Mouse (Mus musculus) limb, embryonic 13.5 days (tissue): ENCODE measurements around the gene Axdnd1. TPM values are rescaled to one million over a fixed set of nuclear protein-coding genes. Genes with fewer than 3 reads are reported as not detected.

Experiments
- ATAC-seq: fragments of 200-750 bp; cut with Nextera tagmentation; 2 replicates; pipeline ENCODE4 v1.8.0; 2017; ENCODE audit warnings: low read depth, moderate number of reproducible peaks, moderate TSS enrichment; ENCODE audit not compliant: low FRiP score
- H3K27ac ChIP-seq: fragments of 300-500 bp; sonication (generic); 2 replicates; pipeline ENCODE4 v1.5.1; 2015; ENCODE audit warnings: inconsistent platforms, mild to moderate bottlenecking, moderate library complexity
- H3K27me3 ChIP-seq: fragments of 300-500 bp; sonication (generic); 2 replicates; pipeline ENCODE4 v1.6.1; 2015; ENCODE audit warnings: mild to moderate bottlenecking, inconsistent platforms
- H3K36me3 ChIP-seq: fragments of 300-500 bp; sonication (generic); 2 replicates; pipeline ENCODE4 v1.6.1; 2015; ENCODE audit warnings: inconsistent platforms, mild to moderate bottlenecking, moderate library complexity
- H3K4me1 ChIP-seq: fragments of 300-500 bp; sonication (generic); 2 replicates; pipeline ENCODE4 v1.6.1; 2015; ENCODE audit warnings: inconsistent platforms
- H3K4me2 ChIP-seq: fragments of 300-500 bp; sonication (generic); replicated peaks from 2 replicates; pipeline ENCODE4 v1.6.1; 2015; ENCODE audit warnings: inconsistent platforms, mild to moderate bottlenecking, moderate library complexity
- H3K4me3 ChIP-seq: fragments of 300-500 bp; sonication (generic); 2 replicates; pipeline ENCODE4 v1.5.1; 2015; ENCODE audit warnings: moderate library complexity, mild to moderate bottlenecking, inconsistent platforms
- H3K9ac ChIP-seq: fragments of 300-500 bp; sonication (generic); 2 replicates; pipeline ENCODE4 v1.6.1; 2015; ENCODE audit warnings: mild to moderate bottlenecking, inconsistent platforms
- H3K9me3 ChIP-seq: fragments of 300-500 bp; sonication (generic); 2 replicates; pipeline ENCODE4 v1.6.1; 2016; ENCODE audit warnings: inconsistent platforms
- WGBS: fragments of 180-500 bp; shearing (Covaris S2); methylation state at CpG from one replicate; pipeline ENCODE4 v1.1.7; 2015; 5-methylcytosine and 5-hydroxymethylcytosine counted together
- polyA plus RNA-seq: library from polyadenylated mRNA; unstranded; fragments of >200 nt; fragmentation: Nextera tagmentation; extraction: Ambion mirVana; gene quantifications from 2 replicates; pipeline ENCODE4 v1.2.1, GENCODE M21; 2015

The Axdnd1 gene
- polyA plus RNA-seq, 1 experiment from 2014 or later = 1.0 TPM

DNA sequence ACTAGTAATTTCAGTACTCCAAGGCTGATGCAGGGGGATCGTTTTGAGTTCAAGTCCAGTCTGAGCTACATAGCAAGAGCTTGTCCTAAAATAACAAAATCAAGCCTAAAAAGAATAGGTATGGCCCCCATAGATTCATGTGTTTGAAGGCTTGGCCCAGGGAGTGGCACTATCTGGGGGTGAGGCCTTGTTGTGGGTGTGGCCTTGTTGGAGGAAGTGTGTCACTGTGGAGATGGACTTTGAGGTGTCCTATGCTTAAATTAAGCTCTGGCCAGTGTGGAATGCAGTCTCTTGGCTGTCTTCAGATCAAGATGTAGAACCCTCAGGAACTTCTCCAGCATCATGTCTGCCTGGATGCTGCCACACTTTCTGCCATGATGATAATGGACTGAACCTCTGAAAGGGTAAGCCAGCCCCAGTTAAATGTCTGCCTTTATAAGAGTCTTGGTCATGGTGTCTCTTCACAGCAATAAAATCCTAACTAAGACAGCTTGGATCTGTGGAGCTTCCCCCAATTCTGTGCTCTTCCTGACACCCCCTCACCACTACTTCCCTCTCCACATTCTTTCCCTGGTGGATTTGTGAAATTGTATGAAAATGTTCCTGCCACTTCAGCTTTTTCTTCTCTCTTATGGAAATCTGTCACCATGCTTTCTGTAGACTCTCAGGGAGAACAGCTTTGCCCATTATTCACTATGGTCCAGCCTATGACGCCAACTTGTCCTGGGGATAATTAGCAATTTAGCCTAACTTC, 34.2 kb upstream of the Axdnd1 start:
- H3K4me2 ChIP-seq = no peak overlapping the region
- H3K36me3 ChIP-seq = peaks cover 20% of the 10 kb centered on the region
- no peaks in the 10 kb centered on the region for H3K4me1 ChIP-seq
- no peaks in the 10 kb centered on the region for H3K27me3 ChIP-seq
- H3K9ac ChIP-seq = no peak overlapping the region
- no peaks in the 10 kb centered on the region for H3K9me3 ChIP-seq
- H3K27ac ChIP-seq = no peak overlapping the region
- ATAC-seq = no peak
- 99% methylated on average over 2 of the region's 2 CpGs for WGBS
- no peak overlapping the region for H3K4me3 ChIP-seq

DNA sequence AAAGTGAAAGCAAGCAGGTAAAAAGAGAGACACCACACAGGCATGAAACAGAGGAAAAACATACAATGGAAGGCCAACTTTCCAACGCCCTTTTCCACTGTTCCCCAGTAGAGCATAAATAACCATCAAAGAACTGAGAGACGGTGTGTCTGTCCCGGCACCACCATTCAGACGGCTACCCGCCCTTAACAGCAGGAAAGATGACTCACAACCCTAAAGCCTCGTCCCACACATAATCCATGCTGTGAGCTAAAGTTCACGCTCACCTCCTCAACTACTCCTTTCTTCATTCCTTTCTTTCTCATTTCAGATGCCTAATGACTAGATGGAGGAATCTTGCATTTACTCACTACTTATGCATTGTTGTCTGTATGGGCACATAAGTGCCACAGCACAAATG, 33.4 kb upstream of the Axdnd1 start:
- Histone ChIP-seq H3K4me3 (no peak overlapping the region), H3K36me3 (peaks cover 20% of the 10 kb centered on the region), H3K9me3 (no peaks in the 10 kb centered on the region), H3K27ac (no peak overlapping the region), H3K4me2 (no peak overlapping the region), H3K27me3 (no peaks in the 10 kb centered on the region), H3K9ac (no peak overlapping the region), H3K4me1 (no peaks in the 10 kb centered on the region)
- no peak for ATAC-seq
- WGBS = 56% methylated on average over 7 of the region's 7 CpGs

DNA sequence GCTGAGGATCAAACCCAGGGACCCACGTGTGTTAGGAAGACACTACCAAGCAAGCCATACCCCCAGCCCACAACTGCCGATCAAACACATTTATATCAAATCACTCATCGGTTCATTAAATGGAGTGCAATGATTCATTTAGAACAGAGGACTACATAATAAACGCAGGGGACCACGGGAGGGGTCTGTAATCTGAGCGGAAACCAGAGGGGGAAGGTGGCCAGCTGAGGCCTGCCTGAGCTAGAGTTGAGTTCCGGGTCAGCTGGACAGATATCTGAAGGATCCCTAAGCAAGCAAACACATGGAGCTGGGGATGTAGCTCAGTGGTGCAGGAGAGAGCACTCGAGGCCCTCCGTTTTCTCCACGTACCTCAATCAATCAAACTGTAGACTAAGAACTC, 32.9 kb upstream of the Axdnd1 start:
- no peak overlapping the region for H3K4me3 ChIP-seq
- no peak for ATAC-seq
- WGBS = 80% methylated on average over 10 of the region's 10 CpGs
- no peaks in the 10 kb centered on the region for H3K4me1 ChIP-seq
- H3K9ac ChIP-seq = no peak overlapping the region
- peaks cover 20% of the 10 kb centered on the region for H3K36me3 ChIP-seq
- no peak overlapping the region for H3K27ac ChIP-seq
- H3K27me3 ChIP-seq = no peaks in the 10 kb centered on the region
- H3K4me2 ChIP-seq = no peak overlapping the region
- no peaks in the 10 kb centered on the region for H3K9me3 ChIP-seq

DNA sequence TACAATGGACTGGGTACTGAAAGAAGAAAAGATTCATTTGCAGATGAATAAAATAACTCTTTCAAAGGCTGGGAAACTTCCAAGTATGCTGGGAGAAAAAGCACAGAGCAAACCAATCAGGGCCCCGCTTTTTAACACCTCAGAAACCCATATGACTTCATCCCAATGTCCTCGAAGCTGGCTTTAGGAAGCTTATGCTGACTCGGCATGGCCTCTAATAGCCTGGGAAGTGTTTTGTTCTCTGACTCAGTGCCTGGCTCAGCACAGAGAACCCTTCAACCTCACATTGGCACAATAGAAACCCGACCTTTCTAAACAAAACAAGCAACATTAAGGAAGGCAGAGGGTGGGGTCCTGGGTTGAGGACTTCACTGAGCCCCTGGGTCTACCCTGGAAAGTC, 29.5 kb upstream of the Axdnd1 start:
- WGBS = 50% methylated on average over 4 of the region's 4 CpGs
- Histone ChIP-seq H3K4me3 (no peak overlapping the region), H3K9ac (no peak overlapping the region), H3K27me3 (no peaks in the 10 kb centered on the region), H3K4me1 (no peaks in the 10 kb centered on the region), H3K27ac (no peak overlapping the region), H3K9me3 (no peaks in the 10 kb centered on the region), H3K4me2 (no peak overlapping the region), H3K36me3 (peaks cover 17% of the 10 kb centered on the region)
- ATAC-seq = no peak

- Histone ChIP-seq H3K4me1 (no peaks in the 10 kb centered on the region), H3K4me2 (no peak overlapping the region), H3K27me3 (no peaks in the 10 kb centered on the region), H3K9me3 (no peaks in the 10 kb centered on the region), H3K27ac (no peak overlapping the region), H3K36me3 (peaks cover 12% of the 10 kb centered on the region; the same call in 1 of the 2 replicates), H3K9ac (no peak overlapping the region), H3K4me3 (no peak overlapping the region)
- 74% methylated on average over 17 of the region's 17 CpGs for WGBS
- ATAC-seq = no peak
These were observed 28.7 kb upstream of the Axdnd1 start for GRCm38 (mm10) chr1:156449691-156450090.

- Histone ChIP-seq H3K9ac (no peak overlapping the region), H3K4me3 (no peak overlapping the region), H3K4me2 (no peak overlapping the region), H3K9me3 (no peaks in the 10 kb centered on the region), H3K36me3 (peaks cover 11% of the 10 kb centered on the region; the same call in 1 of the 2 replicates), H3K4me1 (no peaks in the 10 kb centered on the region), H3K27ac (no peak overlapping the region), H3K27me3 (no peaks in the 10 kb centered on the region)
- no peak for ATAC-seq
- WGBS = 81% methylated on average over 7 of the region's 7 CpGs
These were observed 28.1 kb upstream of the Axdnd1 start for GRCm38 (mm10) chr1:156449089-156449488.

GRCm38 (mm10) chr1:156445049-156445448, 24.1 kb upstream of the Axdnd1 start:
- no peak overlapping the region for H3K4me2 ChIP-seq
- H3K4me3 ChIP-seq = no peak overlapping the region
- no peaks in the 10 kb centered on the region for H3K27me3 ChIP-seq
- peaks cover 30% of the 10 kb centered on the region for H3K36me3 ChIP-seq
- H3K9me3 ChIP-seq = no peaks in the 10 kb centered on the region
- H3K4me1 ChIP-seq = no peaks in the 10 kb centered on the region
- WGBS = 74% methylated on average over 1 of the region's 1 CpGs
- H3K9ac ChIP-seq = no peak overlapping the region
- no peak overlapping the region for H3K27ac ChIP-seq
- no peak for ATAC-seq

DNA sequence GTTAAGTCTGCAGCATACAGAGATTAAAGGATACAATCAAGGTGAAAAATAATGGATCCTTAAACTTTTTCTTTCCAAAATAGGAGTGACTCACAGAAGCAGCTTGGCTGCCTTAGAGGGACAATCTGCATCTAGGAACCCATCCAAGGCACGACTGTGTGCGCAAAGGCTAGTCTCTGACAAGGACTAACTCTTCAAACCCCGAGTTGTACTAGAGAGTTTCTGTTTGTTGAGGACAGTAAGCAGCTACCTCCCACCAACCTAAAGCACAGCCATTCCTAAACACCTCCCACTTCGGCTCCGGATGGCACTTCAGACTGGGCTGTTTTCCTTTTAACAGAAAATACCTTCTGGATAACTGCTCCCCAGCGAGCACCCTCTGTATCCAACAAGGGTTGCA, 21.8 kb upstream of the Axdnd1 start:
- H3K27me3 ChIP-seq = no peaks in the 10 kb centered on the region
- no peaks in the 10 kb centered on the region for H3K4me1 ChIP-seq
- H3K4me2 ChIP-seq = no peak overlapping the region
- H3K9me3 ChIP-seq = no peaks in the 10 kb centered on the region
- H3K27ac ChIP-seq = no peak overlapping the region
- 80% methylated on average over 6 of the region's 6 CpGs for WGBS
- ATAC-seq = no peak
- no peak overlapping the region for H3K4me3 ChIP-seq
- H3K9ac ChIP-seq = no peak overlapping the region
- peaks cover 49% of the 10 kb centered on the region for H3K36me3 ChIP-seq

GRCm38 (mm10) chr1:156442266-156442665, 21.3 kb upstream of the Axdnd1 start:
- H3K36me3 ChIP-seq = peaks cover 54% of the 10 kb centered on the region
- no peak overlapping the region for H3K27ac ChIP-seq
- H3K4me2 ChIP-seq = no peak overlapping the region
- no peaks in the 10 kb centered on the region for H3K4me1 ChIP-seq
- no peak overlapping the region for H3K9ac ChIP-seq
- no peaks in the 10 kb centered on the region for H3K27me3 ChIP-seq
- no peak for ATAC-seq
- H3K4me3 ChIP-seq = no peak overlapping the region
- 93% methylated on average over 12 of the region's 12 CpGs for WGBS
- H3K9me3 ChIP-seq = no peaks in the 10 kb centered on the region

DNA sequence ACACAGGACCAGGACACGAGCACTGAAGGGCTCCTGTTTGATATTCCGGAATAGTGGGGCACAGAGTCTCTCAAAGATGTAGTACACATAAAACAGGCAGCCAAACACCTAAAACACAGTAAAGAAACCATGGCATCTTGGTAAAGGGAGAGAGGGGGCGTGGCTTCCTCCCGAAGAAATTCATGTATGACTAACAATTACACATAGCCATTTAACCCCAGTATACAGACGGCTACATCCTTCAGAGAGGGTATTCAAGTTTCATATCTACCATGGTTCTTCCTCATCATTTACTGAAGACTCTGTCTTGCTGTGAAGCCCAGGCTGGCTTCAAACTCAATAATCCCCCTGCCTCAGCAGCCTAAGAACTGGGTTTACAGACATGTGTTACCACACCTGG, 16.8 kb upstream of the Axdnd1 start:
- Histone ChIP-seq H3K4me2 (no peak overlapping the region), H3K4me1 (no peaks in the 10 kb centered on the region), H3K9me3 (no peaks in the 10 kb centered on the region), H3K27ac (no peak overlapping the region), H3K36me3 (peaks cover 86% of the 10 kb centered on the region), H3K9ac (no peak overlapping the region), H3K4me3 (no peak overlapping the region), H3K27me3 (no peaks in the 10 kb centered on the region)
- ATAC-seq = no peak
- 90% methylated on average over 5 of the region's 5 CpGs for WGBS

DNA sequence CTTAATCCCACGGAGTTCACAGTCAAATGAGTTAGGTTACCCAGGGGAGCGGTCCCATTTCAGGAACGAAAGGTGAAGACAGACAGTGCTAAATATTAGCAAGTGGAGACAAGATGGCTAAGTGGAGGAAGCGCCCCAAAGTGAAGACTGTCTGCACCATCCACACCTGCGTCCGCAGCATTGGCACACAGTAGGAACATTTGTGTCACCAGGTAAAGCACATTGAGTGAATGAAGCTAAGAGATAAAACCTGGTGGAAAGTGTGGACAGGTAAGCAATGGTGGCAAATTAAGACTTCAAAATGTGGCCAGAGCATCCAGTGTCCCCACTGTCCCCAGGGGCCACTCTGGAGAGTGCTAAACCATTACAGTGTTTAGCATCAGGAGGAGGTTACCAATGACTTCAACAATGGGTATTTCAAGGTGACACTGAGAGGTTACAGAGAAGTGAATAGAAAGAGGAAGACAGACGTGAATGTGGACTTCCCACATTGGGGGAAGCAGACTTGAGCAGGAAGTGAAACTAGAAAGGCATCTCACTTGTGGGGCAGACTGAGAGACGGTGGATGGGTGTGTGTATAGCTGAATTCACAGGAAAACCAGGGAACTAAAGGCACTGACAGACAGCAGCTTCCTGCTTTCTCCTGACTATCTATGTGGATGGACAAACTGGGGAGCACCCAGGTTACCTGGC, 16.2 kb upstream of the Axdnd1 start:
- no peak overlapping the region for H3K9ac ChIP-seq
- 95% methylated on average over 8 of the region's 8 CpGs for WGBS
- no peaks in the 10 kb centered on the region for H3K4me1 ChIP-seq
- H3K27me3 ChIP-seq = no peaks in the 10 kb centered on the region
- peaks cover 90% of the 10 kb centered on the region for H3K36me3 ChIP-seq
- H3K9me3 ChIP-seq = no peaks in the 10 kb centered on the region
- H3K4me3 ChIP-seq = no peak overlapping the region
- no peak overlapping the region for H3K4me2 ChIP-seq
- ATAC-seq = no peak
- H3K27ac ChIP-seq = no peak overlapping the region

DNA sequence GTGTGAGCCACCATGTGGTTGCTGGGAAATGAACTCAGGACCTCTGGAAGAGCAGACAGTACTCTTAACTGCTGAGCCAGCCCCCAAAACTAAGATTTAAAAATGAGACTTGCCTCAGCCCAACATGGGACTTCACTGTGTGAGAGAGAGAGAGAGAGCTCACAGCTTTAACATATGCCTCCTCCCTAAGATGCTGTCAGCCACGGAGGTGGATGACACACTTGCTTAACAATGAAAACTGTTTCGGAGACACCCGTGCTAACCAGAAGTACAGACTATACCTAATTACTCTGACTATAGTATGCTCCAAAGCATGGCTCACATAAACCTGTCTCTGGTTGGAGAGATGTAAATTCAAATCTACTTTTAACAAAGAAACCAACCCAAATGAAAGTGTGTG, 12.5 kb upstream of the Axdnd1 start:
- Histone ChIP-seq H3K9me3 (no peaks in the 10 kb centered on the region), H3K4me3 (no peak overlapping the region), H3K27me3 (no peaks in the 10 kb centered on the region), H3K4me2 (no peak overlapping the region), H3K4me1 (no peaks in the 10 kb centered on the region), H3K9ac (no peak overlapping the region), H3K36me3 (peaks cover 86% of the 10 kb centered on the region), H3K27ac (no peak overlapping the region)
- ATAC-seq = no peak
- WGBS = 88% methylated on average over 3 of the region's 3 CpGs

- H3K9me3 ChIP-seq = no peaks in the 10 kb centered on the region
- no peaks in the 10 kb centered on the region for H3K27me3 ChIP-seq
- 60% methylated on average over 10 of the region's 10 CpGs for WGBS
- no peak overlapping the region for H3K9ac ChIP-seq
- H3K4me1 ChIP-seq = no peaks in the 10 kb centered on the region
- no peak for ATAC-seq
- no peak overlapping the region for H3K27ac ChIP-seq
- no peak overlapping the region for H3K4me2 ChIP-seq
- H3K4me3 ChIP-seq = no peak overlapping the region
- peaks cover 77% of the 10 kb centered on the region for H3K36me3 ChIP-seq
These were observed 11.5 kb upstream of the Axdnd1 start for GRCm38 (mm10) chr1:156432498-156432897.
